Mouse (Mus musculus): Measurements from ENCODE around the gene Dhx36.

- TF ChIP-seq CTCF (conservative IDR thresholded peaks at IDR 0.05; ENCODE audit: low read length) (no peak), POU5F1 (IDR thresholded peaks at IDR 0.05; ENCODE audit: borderline replicate concordance, low read length) (no peak)
Observed at GRCm38 (mm10) chr3:62527593-62527992, 20.8 kb upstream of the Dhx36 start.
